ENCODE assay signal across 8 mouse cellular contexts in genomic region chr15:83602372-83603045, GRCm38 (mm10). TPM values are rescaled to one million over a fixed set of nuclear protein-coding genes. Genes with fewer than 3 reads are reported as not detected.
DNase-seq lines count a peak whose midpoint lies in the region; TF ChIP-seq lines count a peak whose summit lies in the region.

No protein-coding gene starts in this region.

- TF ChIP-seq POLR2A in bone marrow, adult 2 months (IDR thresholded peaks at IDR 0.05; ENCODE audit: borderline replicate concordance, control insufficient read depth, low read depth, low read length) = no peak; the same call in 1 of the 2 replicates
- no peak for TF ChIP-seq POLR2A in small intestine, adult 2 months (IDR thresholded peaks at IDR 0.05; ENCODE audit: low read depth, low read length)

- H3K36me3 ChIP-seq in small intestine, adult 2 months (ENCODE audit: control insufficient read depth, insufficient read depth, low read length) = no peaks in the 10 kb centered on the region

- DNase-seq in embryo, embryonic 10.5 days (ENCODE audit: low spot score) = peak; percentile 14
- no peak for DNase-seq in embryo, embryonic 9.5 days (ENCODE audit: extremely low spot score)
- DNase-seq in kidney, postnatal 10 days = peak; percentile 66
- DNase-seq in right cerebral cortex, postnatal 10 days (ENCODE audit: low spot score in 2 of 2) = no peak
- DNase-seq in left cerebral cortex, adult 9 months (ENCODE audit: low spot score in 2 of 2) = no peak
- DNase-seq in urinary bladder, postnatal 4 days (ENCODE audit: low spot score in 2 of 2) = no peak

- H3K27ac ChIP-seq in bone marrow, adult 2 months (ENCODE audit: control insufficient read depth, insufficient read depth, low read depth, low read length, poor library complexity) = peak overlapping the region; percentile 84
- H3K27ac ChIP-seq in small intestine, adult 2 months (ENCODE audit: insufficient read depth, low read depth, low read length) = 0 out of 2 replicates have a peak overlapping the region, but pooled peaks have one; percentile 33

- TF ChIP-seq CTCF in bone marrow, adult 2 months (IDR thresholded peaks at IDR 0.05; ENCODE audit: control insufficient read depth, insufficient read depth, low read length) = 0 out of 2 replicates have a peak, but pooled peaks have one; percentile 1
- no peak for TF ChIP-seq CTCF in small intestine, adult 2 months (IDR thresholded peaks at IDR 0.05; ENCODE audit: extremely low read depth, insufficient read length, insufficient replicate concordance, low read depth, low read length)

- peaks cover 7% of the 10 kb centered on the region for H3K4me1 ChIP-seq in bone marrow, adult 2 months (ENCODE audit: control insufficient read depth, insufficient read depth, low read length)
- H3K4me1 ChIP-seq in small intestine, adult 2 months (ENCODE audit: control insufficient read depth, insufficient read depth, insufficient read length, low read length) = no peaks in the 10 kb centered on the region

- WGBS in bone marrow, adult 2 months = 7% methylated on average over 13 of the region's 13 CpGs
- 59% methylated on average over 13 of the region's 13 CpGs for WGBS in small intestine, adult 2 months

- H3K27me3 ChIP-seq in small intestine, adult 2 months (ENCODE audit: control insufficient read depth, insufficient read depth, low read length) = no peaks in the 10 kb centered on the region

- H3K4me3 ChIP-seq in bone marrow, adult 2 months (replicated peaks; ENCODE audit: control insufficient read depth, low read depth, low read length) = no peak overlapping the region
- no peak overlapping the region for H3K4me3 ChIP-seq in small intestine, adult 2 months (ENCODE audit: low read depth, low read length)

RNA-seq across cellular contexts. Expression of gene Ttll12, which starts 7.6 kb away (rescaled TPM):
- 18.6 and 19.8 TPM in 2 replicates for polyA plus RNA-seq in bone marrow, adult 2 months (2011; ENCODE audit: insufficient read depth, insufficient read length, low replicate concordance, missing spikeins)
- polyA plus RNA-seq in small intestine, adult 2 months (2012; rRNA removed) = 12.9 and 17.5 TPM in 2 replicates

RNA-seq across cellular contexts. Expression of gene Mcat, which starts 38.9 kb away (rescaled TPM):
- polyA plus RNA-seq in bone marrow, adult 2 months (2011; ENCODE audit: insufficient read depth, insufficient read length, low replicate concordance, missing spikeins) = 5.4 and 11.0 TPM in 2 replicates
- 10.4 and 15.1 TPM in 2 replicates for polyA plus RNA-seq in small intestine, adult 2 months (2012; rRNA removed)

RNA-seq across cellular contexts. Expression of gene Tspo, which starts 39.1 kb away (rescaled TPM):
- polyA plus RNA-seq in bone marrow, adult 2 months (2011; ENCODE audit: insufficient read depth, insufficient read length, low replicate concordance, missing spikeins) = 80.1 and 97.0 TPM in 2 replicates
- polyA plus RNA-seq in small intestine, adult 2 months (2012; rRNA removed) = 188 and 215 TPM in 2 replicates

Comparison
In these comparisons a context has a peak if more than half of its experiments do, and no peak if none do; other contexts are left out.
1. DNase-seq: peak in embryo, embryonic 10.5 days (single experiment) and kidney, postnatal 10 days (single experiment); none in embryo, embryonic 9.5 days (single experiment), right cerebral cortex, postnatal 10 days (0 of 2), left cerebral cortex, adult 9 months (0 of 2) and urinary bladder, postnatal 4 days (0 of 2).